Mouse (Mus musculus): Measurements from ENCODE around the gene Ripor3.

Gene Ripor3

GRCm38 (mm10) chr2:168031842-168032241 lies 21.4 kb upstream of the Ripor3 start:
- no peak for DNase-seq (ENCODE audit: low spot score in 2 of 2)

DNA sequence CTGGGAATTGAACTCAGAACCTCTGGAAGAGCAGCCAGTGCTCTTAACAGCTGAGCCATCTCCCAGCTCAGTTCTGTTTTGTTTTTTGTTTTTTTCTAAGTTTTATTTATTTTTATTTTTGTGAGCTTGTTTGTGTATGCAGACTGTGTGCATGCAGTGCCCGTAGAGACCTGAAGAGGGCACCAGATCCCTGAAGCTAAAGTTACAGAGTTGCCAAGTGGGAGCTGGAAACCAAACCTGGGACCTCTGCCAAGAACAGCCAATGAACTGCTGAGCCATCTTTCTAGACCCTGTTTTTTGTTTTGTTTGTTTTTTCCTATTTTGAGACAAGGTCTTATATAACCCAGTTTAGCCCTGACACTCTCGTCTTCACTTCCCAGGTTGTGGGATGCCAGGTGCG lies 18.0 kb upstream of the Ripor3 start:
- DNase-seq (ENCODE audit: low spot score in 2 of 2): no peak

DNA sequence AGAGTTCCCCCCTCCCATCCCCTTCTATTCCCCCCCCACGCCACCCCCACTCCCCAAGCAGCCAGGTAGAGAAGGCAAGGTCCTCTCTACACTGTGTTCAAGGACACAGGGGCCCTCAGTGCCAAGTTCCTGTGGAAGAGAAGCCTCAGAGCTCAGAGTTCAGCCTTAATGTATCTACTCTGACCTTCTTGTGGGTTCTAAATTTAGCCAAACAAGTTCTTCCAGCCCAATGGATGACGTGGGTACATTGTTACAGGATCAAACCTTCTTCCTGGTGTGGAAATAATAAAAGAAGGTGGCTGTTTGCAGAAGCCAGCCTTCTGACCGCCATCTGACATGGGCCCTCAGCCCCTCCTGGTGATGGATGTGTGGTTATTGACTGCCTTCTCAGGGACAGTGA lies 16.0 kb upstream of the Ripor3 start:
- no peak for DNase-seq (ENCODE audit: low spot score in 2 of 2)

- no peak for DNase-seq (ENCODE audit: low spot score in 2 of 2)
These were observed 15.5 kb upstream of the Ripor3 start for GRCm38 (mm10) chr2:168025882-168026281.

GRCm38 (mm10) chr2:168025174-168025573 lies 14.8 kb upstream of the Ripor3 start:
- DNase-seq (ENCODE audit: low spot score in 2 of 2): no peak

DNA sequence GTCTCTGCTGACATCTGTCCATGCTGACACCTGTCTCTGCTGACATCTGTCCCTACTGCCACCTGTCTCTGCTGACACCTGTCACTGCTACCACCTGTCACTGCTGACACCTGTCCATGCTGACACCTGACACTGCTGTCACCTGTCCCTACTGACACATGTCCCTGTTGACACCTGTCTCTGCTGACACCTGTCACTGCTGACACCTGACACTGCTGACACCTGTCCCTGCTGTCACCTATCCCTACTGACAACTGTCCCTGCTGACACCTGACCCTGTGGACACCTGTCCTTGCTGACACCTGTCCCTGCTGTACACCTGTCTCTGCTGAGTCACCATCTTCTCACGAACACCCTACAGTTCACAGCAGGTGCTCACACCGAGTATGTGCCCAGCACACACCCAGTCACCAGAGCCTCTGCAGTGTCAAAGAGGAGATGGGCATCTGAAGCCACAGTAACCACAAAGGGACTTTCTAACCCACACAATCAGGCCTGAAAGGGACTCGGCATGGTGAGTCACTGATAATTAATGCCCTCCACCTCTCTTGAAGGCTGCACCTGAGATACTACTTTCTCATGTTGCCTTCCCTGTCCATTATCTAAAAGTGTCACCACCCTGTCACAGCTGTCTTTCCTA lies 13.5 kb upstream of the Ripor3 start:
- no peak for DNase-seq (ENCODE audit: low spot score in 2 of 2)

- DNase-seq (ENCODE audit: low spot score in 2 of 2): no peak
These were observed 8.8 kb upstream of the Ripor3 start for GRCm38 (mm10) chr2:168019201-168019715.

GRCm38 (mm10) chr2:168016951-168017391 lies 6.6 kb upstream of the Ripor3 start:
- peak; percentile 43 to 67 for DNase-seq (ENCODE audit: low spot score in 2 of 2)

- DNase-seq (ENCODE audit: low spot score in 2 of 2): no peak
These were observed 475 bp upstream of the Ripor3 start for GRCm38 (mm10) chr2:168010893-168011292.

DNA sequence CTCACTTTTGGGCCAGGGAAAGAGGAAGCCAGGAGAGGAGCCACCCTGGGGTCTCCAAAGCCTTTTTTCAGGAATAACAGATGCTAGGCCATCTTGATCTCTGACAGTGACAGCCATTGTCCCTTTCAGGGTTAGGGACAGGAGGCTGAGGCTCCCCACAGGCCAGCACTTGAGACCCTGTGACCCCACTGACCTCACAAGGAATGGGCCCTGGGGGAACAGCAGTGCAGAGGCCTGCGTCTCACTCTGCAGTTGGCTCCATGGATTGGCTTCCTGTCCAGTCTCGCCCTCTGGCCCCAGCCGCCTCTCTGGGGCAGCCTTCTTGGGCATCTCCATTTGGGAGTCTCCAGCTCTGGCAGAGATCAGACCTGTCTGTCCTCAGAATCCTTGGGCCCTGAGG lies 2.3 kb downstream of the Ripor3 start:
- DNase-seq (ENCODE audit: low spot score in 2 of 2): no peak

GRCm38 (mm10) chr2:168006489-168006888 lies 3.9 kb downstream of the Ripor3 start:
- no peak for DNase-seq (ENCODE audit: low spot score in 2 of 2)

- DNase-seq (ENCODE audit: low spot score in 2 of 2): no peak
These were observed 4.8 kb downstream of the Ripor3 start for GRCm38 (mm10) chr2:168005616-168006015.

- DNase-seq (ENCODE audit: low spot score in 2 of 2): no peak
These were observed 5.4 kb downstream of the Ripor3 start for GRCm38 (mm10) chr2:168005005-168005404.

- no peak for DNase-seq (ENCODE audit: low spot score in 2 of 2)
These were observed 6.0 kb downstream of the Ripor3 start for GRCm38 (mm10) chr2:168004369-168004768.

GRCm38 (mm10) chr2:168003431-168003830 lies 7.0 kb downstream of the Ripor3 start:
- DNase-seq (ENCODE audit: low spot score in 2 of 2): no peak

GRCm38 (mm10) chr2:168002884-168003283 lies 7.5 kb downstream of the Ripor3 start:
- DNase-seq (ENCODE audit: low spot score in 2 of 2): no peak

GRCm38 (mm10) chr2:168002188-168002587 lies 8.2 kb downstream of the Ripor3 start:
- no peak for DNase-seq (ENCODE audit: low spot score in 2 of 2)

- no peak for DNase-seq (ENCODE audit: low spot score in 2 of 2)
These were observed 11.2 kb downstream of the Ripor3 start for GRCm38 (mm10) chr2:167999145-167999743.

GRCm38 (mm10) chr2:167997562-167997961 lies 12.9 kb downstream of the Ripor3 start:
- DNase-seq (ENCODE audit: low spot score in 2 of 2): no peak

DNA sequence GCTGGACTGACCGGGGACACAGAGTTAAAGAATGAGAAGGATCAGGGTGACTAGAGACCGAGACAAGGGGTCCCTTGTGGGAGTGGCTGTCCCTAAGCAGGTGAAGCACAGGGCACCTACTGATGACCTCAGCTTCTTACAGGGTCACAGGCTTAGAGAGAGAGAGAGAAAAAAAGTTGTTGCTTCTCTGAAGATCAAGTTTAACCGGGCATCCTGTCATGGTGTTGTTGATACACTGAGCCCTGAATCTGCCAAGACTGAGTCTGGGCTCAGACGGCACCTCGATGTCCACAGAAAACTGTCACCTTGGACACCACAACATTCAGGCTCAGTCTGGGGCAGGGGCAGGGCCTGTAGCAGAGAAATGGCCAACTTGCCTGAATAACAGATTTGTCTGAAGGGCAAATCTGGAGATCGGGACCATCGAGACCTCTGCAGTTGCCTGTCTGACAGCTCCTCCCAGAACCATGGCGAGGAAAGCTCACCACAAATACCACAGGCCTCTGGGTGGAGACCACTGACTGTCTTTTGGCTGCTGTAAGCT lies 13.7 kb downstream of the Ripor3 start:
- DNase-seq (ENCODE audit: low spot score in 2 of 2): no peak

DNA sequence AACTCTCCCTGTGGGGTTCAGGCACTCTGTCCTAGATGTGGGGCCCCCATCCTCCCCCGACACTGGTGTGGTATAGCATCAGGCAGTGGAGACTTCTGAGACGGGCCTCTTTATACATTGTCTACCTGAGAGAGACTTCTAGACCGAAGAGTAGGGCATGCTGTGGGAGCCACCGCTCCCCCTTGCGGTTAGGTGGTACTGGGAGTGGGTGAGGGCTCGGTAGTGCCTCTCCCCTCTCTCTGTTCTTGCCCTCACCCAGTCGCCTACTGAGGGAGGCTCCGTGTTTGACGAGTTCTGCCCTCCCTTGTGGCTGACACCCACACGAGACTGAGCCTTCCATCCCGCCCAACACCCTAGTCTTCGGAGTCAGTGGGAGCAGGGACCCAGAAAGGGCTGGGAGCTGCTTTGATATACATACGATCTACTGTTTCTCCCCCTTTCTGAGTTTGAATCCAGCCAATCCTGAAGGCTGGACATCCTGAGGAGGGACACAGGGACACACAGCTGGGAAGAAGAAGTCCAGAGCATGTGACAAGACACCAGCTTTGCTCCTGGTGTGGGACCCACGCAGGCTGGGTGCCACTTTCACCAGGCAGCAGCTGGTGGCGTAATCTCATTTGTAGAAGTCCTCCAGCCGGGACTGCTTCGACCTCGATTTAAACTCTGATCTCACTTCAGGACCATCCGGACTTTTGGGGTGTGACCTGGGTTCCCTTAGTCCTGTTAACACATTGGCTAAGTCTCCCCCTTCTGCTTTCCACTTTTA lies 14.4 kb downstream of the Ripor3 start:
- DNase-seq (ENCODE audit: low spot score in 2 of 2): no peak

DNA sequence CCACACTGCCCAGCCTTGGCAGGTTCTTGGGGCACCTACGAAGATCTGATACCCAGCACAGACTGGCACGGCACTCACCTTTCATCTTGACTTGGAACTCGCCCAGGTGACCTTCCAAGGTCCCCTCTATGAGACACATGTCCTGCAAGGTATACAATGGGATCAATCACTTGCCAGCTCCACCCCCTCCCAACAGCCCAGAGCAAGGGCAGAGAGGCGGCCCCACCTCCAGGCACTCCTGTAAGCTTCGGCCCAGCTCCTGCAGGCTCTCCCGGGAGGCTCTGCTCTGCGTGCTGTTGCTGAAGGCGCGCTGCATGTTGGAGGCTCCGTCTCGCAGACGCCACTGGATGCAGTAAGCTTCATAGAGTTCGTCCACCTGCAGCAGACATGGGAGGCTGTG lies 17.2 kb downstream of the Ripor3 start:
- no peak for DNase-seq (ENCODE audit: low spot score in 2 of 2)

Measured in spleen, postnatal 14 days (tissue).